Mouse (Mus musculus): ENCODE measurements around the gene 1520401A03Rik. TPM values are rescaled to one million over a fixed set of nuclear protein-coding genes. Genes with fewer than 3 reads are reported as not detected.
A peak's percentile ranks its signal among the peaks of the same experiment; 100 is the strongest.

1520401A03Rik gene
- polyA plus RNA-seq, 1 experiment: 7.1 TPM

DNA sequence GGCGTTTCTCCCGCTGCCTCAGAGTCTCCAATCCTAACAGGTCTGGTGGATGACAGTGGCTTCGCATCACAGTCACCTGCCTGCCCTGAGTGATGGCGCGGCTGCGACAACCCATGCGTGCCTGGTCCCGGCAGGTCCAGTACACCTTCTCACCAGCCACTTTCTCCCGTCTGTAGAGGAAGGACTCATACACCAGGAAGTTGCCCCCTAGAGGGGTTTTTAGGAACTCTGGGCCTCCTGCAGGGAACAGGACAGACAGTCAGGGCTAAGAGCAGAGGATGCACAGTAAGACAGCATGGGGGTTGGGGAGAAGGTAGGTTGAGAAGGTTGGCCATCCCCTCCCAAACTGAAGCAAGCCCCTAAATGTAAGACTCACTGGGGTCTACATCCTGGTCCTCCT is 37.6 kb upstream of the 1520401A03Rik start:
- TF ChIP-seq POLR2A (IDR thresholded peaks at IDR 0.05; ENCODE audit: control insufficient read depth, low read depth, low read length) (no peak), CTCF (IDR thresholded peaks at IDR 0.05; ENCODE audit: control insufficient read depth, insufficient read depth, insufficient replicate concordance, low read depth, low read length) (no peak)
- Histone ChIP-seq H3K4me1 (ENCODE audit: control insufficient read depth, insufficient read depth, low read length) (no peaks in the 10 kb centered on the region), H3K27me3 (ENCODE audit: control insufficient read depth, insufficient read depth, low read length) (no peaks in the 10 kb centered on the region), H3K27ac (ENCODE audit: control insufficient read depth, insufficient read depth, low read depth, low read length) (no peak overlapping the region), H3K36me3 (ENCODE audit: control insufficient read depth, insufficient read depth, low read length) (peaks cover 5% of the 10 kb centered on the region; the same call in 1 of the 2 replicates), H3K4me3 (ENCODE audit: control insufficient read depth, low read depth, low read length) (no peak overlapping the region)

- no peaks in the 10 kb centered on the region for H3K27me3 ChIP-seq (ENCODE audit: control insufficient read depth, insufficient read depth, low read length)
- peaks cover 5% of the 10 kb centered on the region; the same call in 1 of the 2 replicates for H3K36me3 ChIP-seq (ENCODE audit: control insufficient read depth, insufficient read depth, low read length)
- H3K27ac ChIP-seq (ENCODE audit: control insufficient read depth, insufficient read depth, low read depth, low read length): no peak overlapping the region
- no peak overlapping the region for H3K4me3 ChIP-seq (ENCODE audit: control insufficient read depth, low read depth, low read length)
- no peaks in the 10 kb centered on the region for H3K4me1 ChIP-seq (ENCODE audit: control insufficient read depth, insufficient read depth, low read length)
- TF ChIP-seq POLR2A (IDR thresholded peaks at IDR 0.05; ENCODE audit: control insufficient read depth, low read depth, low read length): no peak
- TF ChIP-seq CTCF (IDR thresholded peaks at IDR 0.05; ENCODE audit: control insufficient read depth, insufficient read depth, insufficient replicate concordance, low read depth, low read length): no peak
Measured at GRCm38 (mm10) chr17:23758801-23759200, 36.2 kb upstream of the 1520401A03Rik start.

DNA sequence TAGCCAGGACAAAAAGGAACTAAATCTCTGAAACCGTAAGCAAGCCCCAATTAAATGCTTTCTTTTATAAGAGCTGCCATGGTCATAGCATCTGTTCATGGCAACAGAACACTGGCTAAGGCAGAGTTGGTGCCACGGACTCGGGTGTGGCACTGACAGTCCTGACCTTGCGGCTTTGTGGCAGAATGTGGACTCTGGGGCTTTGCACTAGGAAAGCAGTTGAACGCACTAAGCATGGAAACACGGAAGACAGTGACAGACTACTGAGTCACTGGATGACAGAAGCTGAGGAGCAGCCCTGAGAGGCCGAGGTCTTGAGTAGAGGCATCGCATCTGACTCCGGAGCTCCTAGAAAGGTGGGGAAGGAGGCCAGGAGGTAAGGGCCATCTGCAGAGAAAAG is 35.0 kb upstream of the 1520401A03Rik start:
- H3K4me1 ChIP-seq (ENCODE audit: control insufficient read depth, insufficient read depth, low read length): no peaks in the 10 kb centered on the region
- peaks cover 5% of the 10 kb centered on the region; the same call in 1 of the 2 replicates for H3K36me3 ChIP-seq (ENCODE audit: control insufficient read depth, insufficient read depth, low read length)
- H3K27me3 ChIP-seq (ENCODE audit: control insufficient read depth, insufficient read depth, low read length): no peaks in the 10 kb centered on the region
- H3K4me3 ChIP-seq (ENCODE audit: control insufficient read depth, low read depth, low read length): no peak overlapping the region
- no peak overlapping the region for H3K27ac ChIP-seq (ENCODE audit: control insufficient read depth, insufficient read depth, low read depth, low read length)
- no peak for TF ChIP-seq CTCF (IDR thresholded peaks at IDR 0.05; ENCODE audit: control insufficient read depth, insufficient read depth, insufficient replicate concordance, low read depth, low read length)
- no peak for TF ChIP-seq POLR2A (IDR thresholded peaks at IDR 0.05; ENCODE audit: control insufficient read depth, low read depth, low read length)

DNA sequence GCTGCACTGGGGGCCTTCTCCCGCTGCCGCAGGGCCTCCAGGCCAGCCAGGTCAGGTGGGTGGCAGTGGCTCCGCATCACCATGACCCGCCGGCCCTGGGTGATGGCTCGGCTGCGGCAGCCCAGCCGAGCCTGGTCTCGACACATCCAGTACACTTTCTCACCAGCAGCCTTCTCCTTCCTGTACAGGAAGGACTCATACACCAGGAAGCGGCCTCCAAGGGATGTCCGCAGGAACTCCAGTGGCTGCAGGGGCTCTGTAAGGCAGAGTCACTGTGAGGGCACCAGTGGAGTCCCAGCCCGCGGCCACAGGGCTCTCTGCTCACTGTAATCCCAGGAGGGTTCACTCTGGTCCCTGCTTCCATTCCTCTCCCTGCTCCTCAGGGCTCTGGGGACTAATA is 33.1 kb upstream of the 1520401A03Rik start:
- TF ChIP-seq CTCF (IDR thresholded peaks at IDR 0.05; ENCODE audit: control insufficient read depth, insufficient read depth, insufficient replicate concordance, low read depth, low read length) (no peak), POLR2A (IDR thresholded peaks at IDR 0.05; ENCODE audit: control insufficient read depth, low read depth, low read length) (no peak)
- H3K4me1 ChIP-seq (ENCODE audit: control insufficient read depth, insufficient read depth, low read length): no peaks in the 10 kb centered on the region
- peaks cover 2% of the 10 kb centered on the region; the same call in 1 of the 2 replicates for H3K36me3 ChIP-seq (ENCODE audit: control insufficient read depth, insufficient read depth, low read length)
- H3K27me3 ChIP-seq (ENCODE audit: control insufficient read depth, insufficient read depth, low read length): no peaks in the 10 kb centered on the region
- no peak overlapping the region for H3K27ac ChIP-seq (ENCODE audit: control insufficient read depth, insufficient read depth, low read depth, low read length)
- no peak overlapping the region for H3K4me3 ChIP-seq (ENCODE audit: control insufficient read depth, low read depth, low read length)

DNA sequence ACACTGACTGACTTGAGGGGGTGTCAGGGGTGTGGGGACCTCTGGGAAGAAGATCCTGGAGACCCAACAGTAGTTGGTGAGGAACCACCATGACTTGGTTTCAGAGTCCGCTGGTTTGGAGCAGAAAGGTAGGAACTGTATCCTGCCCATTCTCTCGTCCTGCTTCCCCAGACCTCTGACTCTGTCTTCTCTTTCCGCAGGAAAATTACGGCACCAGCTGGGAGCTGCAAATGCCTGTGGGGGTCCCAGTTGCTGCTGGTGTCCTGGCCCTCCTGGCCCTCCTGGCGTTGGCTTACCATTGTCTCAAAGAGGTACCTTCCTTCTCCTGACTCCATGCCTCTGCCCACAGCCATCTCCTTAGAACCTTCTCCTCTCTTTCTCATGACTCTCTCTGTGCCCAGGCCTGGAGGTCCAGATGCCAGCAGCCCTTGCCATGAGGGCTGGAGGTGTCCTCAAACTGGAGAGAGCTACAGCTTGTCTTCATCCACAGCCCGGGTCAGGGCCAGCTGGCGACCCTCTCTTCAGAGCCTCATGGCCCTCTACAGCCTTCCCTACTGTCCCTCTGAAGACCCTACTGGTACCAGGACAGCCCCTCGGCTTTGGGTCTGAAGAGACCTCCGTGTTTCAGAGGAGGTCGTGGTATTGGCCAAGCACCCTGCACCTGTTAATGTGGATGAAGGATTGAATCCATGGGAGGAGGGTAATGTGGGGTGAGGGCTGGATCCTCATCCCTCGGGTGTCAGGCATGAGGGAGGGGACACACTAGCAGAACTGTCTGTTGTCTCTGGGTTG is 27.0 kb upstream of the 1520401A03Rik start:
- Histone ChIP-seq H3K36me3 (ENCODE audit: control insufficient read depth, insufficient read depth, low read length) (no peaks in the 10 kb centered on the region), H3K4me1 (ENCODE audit: control insufficient read depth, insufficient read depth, low read length) (peaks cover 9% of the 10 kb centered on the region), H3K4me3 (ENCODE audit: control insufficient read depth, low read depth, low read length) (no peak overlapping the region), H3K27me3 (ENCODE audit: control insufficient read depth, insufficient read depth, low read length) (no peaks in the 10 kb centered on the region), H3K27ac (ENCODE audit: control insufficient read depth, insufficient read depth, low read depth, low read length) (no peak overlapping the region)
- TF ChIP-seq POLR2A (IDR thresholded peaks at IDR 0.05; ENCODE audit: control insufficient read depth, low read depth, low read length) (no peak), CTCF (IDR thresholded peaks at IDR 0.05; ENCODE audit: control insufficient read depth, insufficient read depth, insufficient replicate concordance, low read depth, low read length) (no peak)

DNA sequence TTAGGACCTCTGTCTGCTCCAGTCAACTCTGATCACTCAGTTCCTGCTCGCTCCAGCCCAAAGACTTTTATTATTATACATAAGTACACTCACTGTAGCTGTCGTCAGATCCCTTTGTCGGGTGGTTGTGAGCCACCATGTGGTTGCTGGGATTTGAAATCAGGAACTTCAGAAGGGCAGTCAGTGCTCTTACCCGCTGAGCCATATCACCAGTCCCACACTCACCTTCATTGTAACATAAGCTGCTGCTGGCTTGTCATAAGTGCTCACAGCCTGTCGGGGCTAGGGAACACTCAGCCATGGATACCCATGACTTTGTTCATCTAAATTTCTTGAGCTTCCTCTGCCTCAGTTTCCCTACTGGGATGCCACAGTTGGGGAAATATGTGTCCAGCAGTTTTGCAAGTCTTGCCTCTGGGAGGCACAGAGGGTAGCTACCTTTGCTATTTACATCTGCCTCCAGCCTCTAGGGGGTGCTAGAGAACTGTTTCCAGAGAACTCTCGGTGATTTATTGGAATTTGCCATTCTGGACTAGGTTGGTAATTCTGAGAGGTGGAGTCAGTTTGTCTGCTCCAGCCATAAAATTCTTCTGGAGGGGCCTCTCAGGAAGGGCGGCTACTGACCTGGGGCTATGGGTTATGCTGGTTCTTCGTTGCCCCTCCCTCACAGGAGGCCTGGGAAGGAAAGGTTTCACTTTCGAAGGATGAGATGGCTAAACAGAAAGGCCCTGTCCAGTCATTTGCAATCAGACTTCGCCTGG is 26.2 kb upstream of the 1520401A03Rik start:
- Histone ChIP-seq H3K4me1 (ENCODE audit: control insufficient read depth, insufficient read depth, low read length) (peaks cover 9% of the 10 kb centered on the region), H3K27me3 (ENCODE audit: control insufficient read depth, insufficient read depth, low read length) (no peaks in the 10 kb centered on the region), H3K4me3 (ENCODE audit: control insufficient read depth, low read depth, low read length) (peak overlapping the region; percentile 10; the same call in 1 of the 2 replicates), H3K36me3 (ENCODE audit: control insufficient read depth, insufficient read depth, low read length) (no peaks in the 10 kb centered on the region), H3K27ac (ENCODE audit: control insufficient read depth, insufficient read depth, low read depth, low read length) (no peak overlapping the region)
- TF ChIP-seq POLR2A (IDR thresholded peaks at IDR 0.05; ENCODE audit: control insufficient read depth, low read depth, low read length): no peak
- TF ChIP-seq CTCF (IDR thresholded peaks at IDR 0.05; ENCODE audit: control insufficient read depth, insufficient read depth, insufficient replicate concordance, low read depth, low read length): peak; percentile 18; the same call in 1 of the 2 replicates

GRCm38 (mm10) chr17:23748026-23748425 is 25.4 kb upstream of the 1520401A03Rik start:
- no peaks in the 10 kb centered on the region for H3K36me3 ChIP-seq (ENCODE audit: control insufficient read depth, insufficient read depth, low read length)
- H3K4me1 ChIP-seq (ENCODE audit: control insufficient read depth, insufficient read depth, low read length): peaks cover 13% of the 10 kb centered on the region
- H3K4me3 ChIP-seq (ENCODE audit: control insufficient read depth, low read depth, low read length): no peak overlapping the region
- no peaks in the 10 kb centered on the region for H3K27me3 ChIP-seq (ENCODE audit: control insufficient read depth, insufficient read depth, low read length)
- no peak overlapping the region for H3K27ac ChIP-seq (ENCODE audit: control insufficient read depth, insufficient read depth, low read depth, low read length)
- TF ChIP-seq CTCF (IDR thresholded peaks at IDR 0.05; ENCODE audit: control insufficient read depth, insufficient read depth, insufficient replicate concordance, low read depth, low read length): no peak
